25 mouse cellular contexts compared by ENCODE assay signal in genomic region chr8:79346414-79346813, GRCm38 (mm10). TPM values are rescaled to one million over a fixed set of nuclear protein-coding genes. Genes with fewer than 3 reads are reported as not detected.
A peak's percentile ranks its signal among the peaks of the same experiment; 100 is the strongest.
DNase-seq lines count a peak whose midpoint lies in the region; ATAC-seq and TF ChIP-seq lines count a peak whose summit lies in the region.
"Had no signal": no experiment of that assay in that cellular context is flagged by ENCODE, and none has a peak within 500 bp of the region (broad histone marks: within the 10 kb centered on the region; RNA-seq: fewer than 3 reads in every experiment).

No protein-coding gene starts in this region.

- H3K4me1 ChIP-seq in heart, adult 2 months (ENCODE audit: control insufficient read depth, insufficient read depth, low read length) = peaks cover 3% of the 10 kb centered on the region
- H3K4me1 ChIP-seq in megakaryocyte, embryonic 14.5 days = peaks cover 54% of the 10 kb centered on the region
- no peaks in the 10 kb centered on the region for H3K4me1 ChIP-seq in liver, embryonic 16.5 days (ENCODE audit: control insufficient read depth, low read depth, low read length)

- peaks cover 4% of the 10 kb centered on the region for H3K36me3 ChIP-seq in heart, adult 2 months (ENCODE audit: control insufficient read depth, insufficient read depth, low read length)
- peaks cover 20% of the 10 kb centered on the region for H3K36me3 ChIP-seq in megakaryocyte, embryonic 14.5 days (replicated peaks; ENCODE audit: low read length)
- H3K36me3 ChIP-seq in liver, embryonic 16.5 days (ENCODE audit: control insufficient read depth, insufficient read depth) = peaks cover 3% of the 10 kb centered on the region; the same call in 1 of the 2 replicates

- H3K4me3 ChIP-seq in heart, adult 2 months = no peak overlapping the region
- H3K4me3 ChIP-seq in megakaryocyte, embryonic 14.5 days (replicated peaks) = peak overlapping the region; percentile 53
- H3K4me3 ChIP-seq in liver, embryonic 16.5 days (ENCODE audit: low read depth, low read length) = no peak overlapping the region
- no peak overlapping the region for H3K4me3 ChIP-seq in left cerebral cortex, adult 2 months
- H3K4me3 ChIP-seq: embryonic facial prominence, embryonic 10.5 days; embryonic facial prominence, embryonic 13.5 days; forebrain, embryonic 10.5 days; hindbrain, embryonic 12.5 days; hindbrain, embryonic 15.5 days had no signal

- TF ChIP-seq CTCF in heart, adult 2 months (IDR thresholded peaks at IDR 0.05) = no peak
- TF ChIP-seq CTCF in left cerebral cortex, adult 2 months (IDR thresholded peaks at IDR 0.05) = no peak

- H3K27me3 ChIP-seq in heart, adult 2 months (ENCODE audit: control insufficient read depth, insufficient read depth, low read length) = no peaks in the 10 kb centered on the region
- no peaks in the 10 kb centered on the region for H3K27me3 ChIP-seq in megakaryocyte, embryonic 14.5 days (replicated peaks)
- H3K27me3 ChIP-seq in liver, embryonic 16.5 days (ENCODE audit: control insufficient read depth, insufficient read depth, low read depth, low read length) = no peaks in the 10 kb centered on the region
- H3K27me3 ChIP-seq: embryonic facial prominence, embryonic 13.5 days; hindbrain, embryonic 12.5 days; hindbrain, embryonic 15.5 days had no signal

- 87% methylated on average over 10 of the region's 10 CpGs for WGBS in heart, adult 2 months
- 65% methylated on average over 10 of the region's 10 CpGs for WGBS in liver, embryonic 16.5 days (ENCODE audit: insufficient replicate concordance)

- H3K79me2 ChIP-seq in heart, adult 2 months (replicated peaks; ENCODE audit: control insufficient read depth, insufficient read depth, low read length) = no peaks in the 10 kb centered on the region

- no peak overlapping the region for H3K4me2 ChIP-seq in liver, embryonic 16.5 days (ENCODE audit: low read depth, low read length)
- H3K4me2 ChIP-seq: embryonic facial prominence, embryonic 13.5 days; heart, embryonic 11.5 days; hindbrain, embryonic 12.5 days; hindbrain, embryonic 15.5 days had no signal

- no peak for TF ChIP-seq EP300 in heart, adult 2 months (IDR thresholded peaks at IDR 0.05; ENCODE audit: insufficient read depth, low read depth, low read length)

- H3K27ac ChIP-seq in heart, adult 2 months = no peak overlapping the region
- H3K27ac ChIP-seq in liver, embryonic 16.5 days (ENCODE audit: low read length) = no peak overlapping the region
- H3K27ac ChIP-seq in left cerebral cortex, adult 2 months = no peak overlapping the region
- H3K27ac ChIP-seq: embryonic facial prominence, embryonic 10.5 days; embryonic facial prominence, embryonic 13.5 days; forebrain, embryonic 10.5 days; hindbrain, embryonic 12.5 days; hindbrain, embryonic 15.5 days had no signal

- DNase-seq in heart, adult 11 months = peak; percentile 79
- DNase-seq in heart, adult 2 months = no peak
- no peak for DNase-seq in left cerebral cortex, adult 2 months (ENCODE audit: extremely low spot score in 1 of 2, low spot score in 2 of 2)
- DNase-seq: adrenal gland, adult 8-10 months; adrenal gland, postnatal 25 days; cerebellum, adult 11-12 months; cerebellum, adult 8-10 months; cerebellum, postnatal 10 days; cerebellum, postnatal 36 days; embryo, embryonic 11 days; forebrain, postnatal 0 days; gastrocnemius, postnatal 25 days had no signal

- TF ChIP-seq POLR2A in heart, adult 2 months (IDR thresholded peaks at IDR 0.05; ENCODE audit: insufficient read depth, low read depth, low read length) = no peak

- H3K9ac ChIP-seq in heart, adult 2 months (ENCODE audit: low read depth, low read length) = no peak overlapping the region
- no peak overlapping the region for H3K9ac ChIP-seq in liver, embryonic 16.5 days (ENCODE audit: low read depth, low read length)
- H3K9ac ChIP-seq: embryonic facial prominence, embryonic 13.5 days; forebrain, postnatal 0 days; hindbrain, embryonic 12.5 days; hindbrain, embryonic 15.5 days had no signal

- no peaks in the 10 kb centered on the region for H3K9me3 ChIP-seq in megakaryocyte, embryonic 14.5 days
- H3K9me3 ChIP-seq in liver, embryonic 16.5 days (replicated peaks; ENCODE audit: control insufficient read depth, low read length) = no peaks in the 10 kb centered on the region
- H3K9me3 ChIP-seq: embryonic facial prominence, embryonic 10.5 days; embryonic facial prominence, embryonic 13.5 days; forebrain, embryonic 10.5 days; hindbrain, embryonic 12.5 days; hindbrain, embryonic 15.5 days had no signal

- intact Hi-C loops in heart, adult 2 months (cut with DNase I) = no loop called here
- intact Hi-C loops in left cerebral cortex, adult 2 months (cut with DNase I) = no loop called here

- no peak for ATAC-seq in megakaryocyte, adult 5-6 weeks (ENCODE audit: poor library complexity, severe bottlenecking)
- ATAC-seq in liver, embryonic 16.5 days (ENCODE audit: low read depth) = peak; percentile 80
- no peak for ATAC-seq in erythroblast, adult 5-6 weeks (replicated peaks; ENCODE audit: low FRiP score, poor library complexity, severe bottlenecking)
- ATAC-seq in inflammation-experienced regulatory T-cells, adult 6 months = no peak
- ATAC-seq: activated CD4-positive, CD25-positive, alpha-beta regulatory T cell, adult 4 months; forebrain, embryonic 14.5 days; forebrain, postnatal 0 days had no signal

RNA-seq across cellular contexts. Expression of gene Mmaa, which starts 51.7 kb away (rescaled TPM):
- total RNA-seq in heart, adult 2 months (2021) = 10 to 100 TPM; 44.0 to 45.9 TPM
- 15.3 and 28.0 TPM in 2 replicates for polyA plus RNA-seq in heart, adult 2 months (2012; rRNA removed)
- 0.57 TPM in 1 of 2 replicates, not detected in the other for polyA plus RNA-seq in megakaryocyte, embryonic 14.5 days (2012; ENCODE audit: insufficient read depth, low replicate concordance)
- total RNA-seq in megakaryocyte, adult 5-6 weeks (2015) = 3.8 and 4.1 TPM in 2 replicates
- 1.9 and 5.8 TPM in 2 replicates for total RNA-seq in megakaryocyte, adult 5-6 weeks (2017)
- polyA plus RNA-seq in liver, embryonic 16.5 days (2015; fragmentation: Nextera tagmentation; extraction: Ambion mirVana) = 4.7 and 4.9 TPM in 2 replicates
- 0.42 and 2.5 TPM in 2 replicates for total RNA-seq in erythroblast, adult 5-6 weeks (2015; ENCODE audit: low replicate concordance)
- 5.3 TPM in 1 of 2 replicates, not detected in the other for total RNA-seq in erythroblast, adult 5-6 weeks (2017; ENCODE audit: low replicate concordance)
- 10 to 100 TPM; 26.6 to 29.5 TPM for total RNA-seq in left cerebral cortex, adult 2 months (2021)
- polyA plus RNA-seq in inflammation-experienced regulatory T-cells, adult 6 months (2017; shearing (Covaris generic)) = 1 to 10 TPM; 6.0 to 8.7 (median 6.5) TPM

RNA-seq across cellular contexts. Expression of gene Smad1, which starts 52.9 kb away (rescaled TPM):
- 10 to 100 TPM; 12.7 to 14.0 TPM for total RNA-seq in heart, adult 2 months (2021)
- polyA plus RNA-seq in heart, adult 2 months (2012; rRNA removed) = 18.0 and 18.7 TPM in 2 replicates
- 8.0 and 25.1 TPM in 2 replicates for polyA plus RNA-seq in megakaryocyte, embryonic 14.5 days (2012; ENCODE audit: insufficient read depth, low replicate concordance)
- total RNA-seq in megakaryocyte, adult 5-6 weeks (2015) = 14.3 and 17.1 TPM in 2 replicates
- 14.1 and 21.6 TPM in 2 replicates for total RNA-seq in megakaryocyte, adult 5-6 weeks (2017)
- 5.6 and 6.9 TPM in 2 replicates for polyA plus RNA-seq in liver, embryonic 16.5 days (2015; fragmentation: Nextera tagmentation; extraction: Ambion mirVana)
- total RNA-seq in erythroblast, adult 5-6 weeks (2015; ENCODE audit: low replicate concordance) = 1.5 and 1.9 TPM in 2 replicates
- total RNA-seq in erythroblast, adult 5-6 weeks (2017; ENCODE audit: low replicate concordance) = 1.9 and 2.6 TPM in 2 replicates
- total RNA-seq in left cerebral cortex, adult 2 months (2021) = 10 to 100 TPM; 30.8 to 32.9 TPM
- polyA plus RNA-seq in inflammation-experienced regulatory T-cells, adult 6 months (2017; shearing (Covaris generic)) = 1 to 10 TPM; 2.9 to 8.1 (median 7.1) TPM

Comparison
In these comparisons a context has a peak if more than half of its experiments do, and no peak if none do; other contexts are left out.
1. RNA of gene Mmaa, which starts 51.7 kb away (total RNA-seq): 44.0 to 45.9 TPM in heart, adult 2 months and 26.6 to 29.5 TPM in left cerebral cortex, adult 2 months; 1.9 to 5.8 TPM in megakaryocyte, adult 5-6 weeks and 0.42 to 5.3 TPM in erythroblast, adult 5-6 weeks; every median in the first group is over 4 times any median in the second.